Mouse (Mus musculus) spleen, adult 2 months (tissue): Measurements from ENCODE around the gene Fbxl17.

Experiments
- CTCF ChIP-seq: fragments of 200-500 bp; IDR thresholded peaks from 2 replicates; pipeline ENCODE4 v1.5.1; 2011; ENCODE audit warnings: mild to moderate bottlenecking, inconsistent platforms; ENCODE audit not compliant: insufficient read depth, insufficient read length, insufficient replicate concordance; ENCODE audit errors: extremely low read depth
- POLR2A ChIP-seq: fragments of 200-500 bp; IDR thresholded peaks from 2 replicates; pipeline ENCODE4 v1.6.1; 2011; ENCODE audit warnings: low read depth, low read length, inconsistent platforms

GRCm38 (mm10) chr17:63008277-63008676 is 491.5 kb downstream of the Fbxl17 start:
- TF ChIP-seq POLR2A (no peak), CTCF (no peak)
